Mouse (Mus musculus) frontal cortex, postnatal 10 days (tissue): ENCODE data around the gene Lrrc3.

Source experiments
- DNase-seq, 2 experiments: peaks; one replicate each; pipeline ENCODE4 v3.0.0; 2022; ENCODE audit warnings: low spot score in 2 of 2, mixed read lengths in 1 of 2

Gene Lrrc3

DNA sequence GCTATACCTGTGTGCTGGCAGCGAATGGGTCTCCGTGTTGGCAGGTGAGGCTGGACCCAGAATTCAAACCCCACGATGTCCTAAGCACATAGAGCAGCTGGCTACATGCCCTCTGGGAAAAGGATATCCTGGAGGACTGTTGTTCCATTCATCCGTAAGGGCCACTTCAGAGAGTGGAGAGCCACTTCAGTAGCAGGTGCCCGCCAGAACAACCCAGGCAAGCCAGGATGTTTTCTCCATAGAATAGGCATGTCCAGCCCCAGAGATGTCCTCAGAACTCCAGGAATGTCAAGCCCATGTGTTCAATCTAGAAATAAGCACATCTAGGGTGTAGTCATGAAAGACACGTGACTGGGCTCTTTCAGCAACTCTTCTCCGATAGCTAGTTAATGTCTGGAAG, 32.7 kb downstream of the Lrrc3 start:
- DNase-seq, result no peak

DNA sequence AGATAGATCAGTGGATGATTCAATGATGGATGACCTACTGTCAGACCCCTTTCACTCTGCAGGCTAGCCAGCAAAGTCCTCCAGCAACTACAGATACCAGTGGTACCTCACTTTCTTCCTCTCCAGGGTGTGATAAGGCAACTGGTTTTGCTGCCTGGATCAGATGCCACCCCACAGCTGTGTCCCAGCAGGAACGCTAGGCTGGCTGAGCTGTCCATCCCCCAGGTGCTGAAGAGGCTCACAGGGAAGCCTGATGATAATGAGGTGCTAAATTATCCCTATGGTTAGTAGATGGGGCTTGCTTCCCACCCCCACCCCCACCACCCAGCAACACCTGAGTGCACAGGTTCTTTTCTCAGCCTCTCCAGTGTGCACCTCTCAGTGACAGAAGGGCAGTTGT, 34.8 kb downstream of the Lrrc3 start:
- DNase-seq, result no peak

DNA sequence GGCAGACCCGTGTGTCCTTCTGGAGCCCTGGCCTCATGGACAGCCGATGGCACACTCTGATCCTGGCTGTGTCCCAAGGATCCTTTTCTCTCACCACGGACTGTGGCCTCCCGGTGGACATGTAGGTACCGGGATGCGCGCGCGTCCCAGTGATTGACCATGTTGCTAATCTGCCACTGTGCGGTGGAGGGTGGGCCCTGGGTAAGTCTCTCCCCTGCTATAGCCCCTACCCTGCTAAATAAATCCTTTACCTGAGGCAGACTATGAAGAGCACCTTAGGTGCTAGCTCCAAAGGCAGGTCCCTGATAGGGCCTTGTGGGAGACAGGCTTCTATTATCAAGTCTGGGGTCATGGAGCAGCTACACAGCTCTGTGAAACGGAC, 37.6 kb downstream of the Lrrc3 start:
- DNase-seq, result no peak

DNA sequence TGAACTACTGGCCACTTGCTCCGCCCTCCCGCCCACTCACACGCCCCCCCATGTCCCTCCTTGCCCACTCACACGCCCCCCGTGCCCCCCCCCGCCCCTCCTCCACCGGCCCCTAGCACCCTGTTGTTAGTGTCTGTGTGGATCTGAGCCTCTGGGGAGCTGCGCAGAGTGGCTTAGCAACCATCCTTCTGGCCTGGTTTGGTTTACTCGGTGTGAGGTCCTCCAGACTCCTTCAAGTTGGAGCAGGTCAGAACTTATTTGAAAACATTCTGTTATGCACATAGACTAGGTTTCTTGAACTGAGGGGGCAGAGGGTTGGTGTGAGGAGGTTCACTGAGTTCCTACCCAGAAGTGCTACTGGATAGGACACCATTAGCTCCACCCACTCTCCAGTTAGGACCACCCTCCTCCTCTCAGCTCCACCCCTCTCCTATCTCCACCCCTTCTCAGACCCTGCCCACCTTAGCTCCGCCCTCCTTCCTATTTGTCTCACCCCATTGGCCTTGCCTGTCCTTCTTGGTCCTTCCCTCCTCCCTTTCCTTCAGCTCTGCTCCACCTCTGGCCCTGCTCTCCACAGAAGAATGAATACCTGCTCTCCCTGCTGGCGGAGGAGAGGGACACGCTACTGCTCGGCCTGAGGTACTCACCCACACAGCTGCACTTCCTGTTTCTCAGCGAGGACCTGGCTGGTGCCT, 38.1 kb downstream of the Lrrc3 start:
- no peak for DNase-seq

DNA sequence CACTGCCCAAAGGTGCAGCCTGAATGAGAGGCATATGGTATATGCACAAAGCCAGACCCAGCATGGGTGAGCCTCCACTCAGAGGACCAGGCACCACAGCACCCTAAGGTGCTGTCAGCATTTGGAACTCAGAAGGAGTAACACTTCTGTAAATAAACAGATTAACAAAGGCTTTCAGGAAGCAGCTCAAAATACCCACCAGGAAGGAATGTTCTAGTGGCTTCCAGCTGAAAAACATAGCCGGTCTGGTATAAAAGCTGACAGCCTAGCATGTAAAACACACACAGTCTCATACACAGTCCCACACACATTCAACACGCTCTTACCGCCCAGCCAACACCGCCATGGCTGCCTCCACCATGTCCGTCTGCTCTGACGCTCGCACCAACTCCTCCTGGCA, 40.7 kb downstream of the Lrrc3 start, which contains the start of gene Gm3285:
TSS of gene Gm3285 (plus strand) at position 301 of the 400 bp plus-strand sequence.
- DNase-seq, result no peak

DNA sequence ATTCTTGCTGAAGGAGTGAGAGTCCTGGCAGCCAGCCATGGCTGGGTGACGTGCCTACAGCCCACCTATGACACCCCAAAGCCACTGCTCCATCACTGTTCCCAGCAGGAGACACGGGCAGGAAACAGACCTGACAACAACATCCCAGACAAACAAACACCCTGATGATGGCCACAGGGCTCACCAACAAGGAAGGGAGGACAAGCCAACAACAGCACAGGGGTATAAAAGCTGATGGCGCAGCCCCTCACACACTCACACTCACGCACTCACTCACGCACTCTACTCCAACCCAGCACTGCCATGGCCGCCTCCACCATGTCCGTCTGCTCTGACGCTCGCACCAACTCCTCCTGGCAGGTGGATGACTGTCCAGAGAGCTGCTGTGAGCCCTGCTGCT, 49.8 kb downstream of the Lrrc3 start, which contains the start of gene Gm10318:
TSS of gene Gm10318 (plus strand) at position 301 of the 400 bp plus-strand sequence.
- DNase-seq, result no peak
